Mouse (Mus musculus) myocyte (in vitro differentiated cells): Measurements from ENCODE around the gene Numa1.

Experiments used
- CEBPB ChIP-seq: IDR thresholded peaks from 2 replicates; pipeline ENCODE4 v1.6.1; 2011; ENCODE audit warnings: mild to moderate bottlenecking, moderate library complexity; ENCODE audit not compliant: poor library complexity, insufficient read depth, severe bottlenecking
- E2F4 ChIP-seq: IDR thresholded peaks from one replicate; pipeline ENCODE4 v1.6.1; 2011; ENCODE audit warnings: mild to moderate bottlenecking, control low read depth, moderate library complexity; ENCODE audit not compliant: insufficient read depth
- MAX ChIP-seq: IDR thresholded peaks from one replicate; pipeline ENCODE4 v1.6.1; 2011; ENCODE audit warnings: low read depth, mild to moderate bottlenecking, control low read depth
- MYOD1 ChIP-seq, 3 experiments: IDR thresholded peaks; one replicate each; pipeline ENCODE4 v1.6.1; 2011; ENCODE audit warnings: control low read depth in 2 of 3, low read depth in 2 of 3, mild to moderate bottlenecking in 2 of 3, moderate library complexity in 1 of 3; ENCODE audit not compliant: insufficient read length in 2 of 3, control insufficient read depth in 1 of 3
- POLR2A ChIP-seq: IDR thresholded peaks from one replicate; pipeline ENCODE4 v1.6.1; 2011; ENCODE audit warnings: low read depth, mild to moderate bottlenecking, control low read depth, moderate library complexity; ENCODE audit not compliant: insufficient read length
- REST ChIP-seq: IDR thresholded peaks from one replicate; pipeline ENCODE4 v1.6.1; 2011; ENCODE audit warnings: mild to moderate bottlenecking, control low read depth, moderate library complexity; ENCODE audit not compliant: insufficient read depth, insufficient read length
- SRF ChIP-seq: IDR thresholded peaks from one replicate; pipeline ENCODE4 v1.6.1; 2011; ENCODE audit warnings: low read depth; ENCODE audit not compliant: control insufficient read depth, insufficient read length
- TCF12 ChIP-seq: IDR thresholded peaks from one replicate; pipeline ENCODE4 v1.6.1; 2011; ENCODE audit warnings: mild to moderate bottlenecking, control low read depth; ENCODE audit not compliant: poor library complexity, insufficient read depth, severe bottlenecking
- TCF3 ChIP-seq: IDR thresholded peaks from one replicate; pipeline ENCODE4 v1.6.1; 2011; ENCODE audit warnings: low read depth, control low read depth; ENCODE audit not compliant: insufficient read length
- USF1 ChIP-seq: IDR thresholded peaks from one replicate; pipeline ENCODE4 v1.6.1; 2011; ENCODE audit warnings: low read depth, mild to moderate bottlenecking, control low read depth, moderate library complexity

- no peak for TF ChIP-seq POLR2A
- TF ChIP-seq CEBPB: no peak
- TF ChIP-seq MAX: no peak
- no peak for TF ChIP-seq E2F4
- no peak for TF ChIP-seq USF1
- TF ChIP-seq SRF: no peak
- TF ChIP-seq TCF3: no peak
- TF ChIP-seq REST: no peak
- no peak for TF ChIP-seq TCF12
- TF ChIP-seq MYOD1 (IDR thresholded peaks at IDR 0.05; ENCODE audit: control insufficient read depth in 1 of 3, insufficient read length in 2 of 3, low read depth in 2 of 3): no peak
Measured at GRCm38 (mm10) chr7:102018590-102018989, 84.7 kb downstream of the Numa1 start, which contains the start of gene Il18bp.
